Comparison of ENCODE assay signal across 26 mouse cellular contexts in the genomic region with DNA sequence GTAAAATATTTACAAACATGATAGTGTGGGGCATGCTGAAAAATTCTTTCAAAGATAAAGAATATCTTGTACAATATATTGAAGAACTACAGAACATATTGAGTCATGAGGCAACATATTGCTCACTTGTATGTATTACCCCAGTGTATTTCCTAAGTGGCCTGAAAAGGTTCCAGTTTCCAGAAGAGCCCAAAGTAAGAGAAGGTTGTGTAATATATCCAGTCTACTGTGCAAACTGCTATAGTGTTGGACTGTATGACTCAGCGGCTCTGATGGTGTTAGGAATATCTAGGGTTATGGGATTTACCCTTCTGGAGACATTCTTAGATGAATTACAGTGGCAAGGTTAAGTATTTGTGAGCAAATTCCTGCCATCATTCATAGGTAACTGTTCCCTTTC. TPM values are rescaled to one million over a fixed set of nuclear protein-coding genes. Genes with fewer than 3 reads are reported as not detected.
"Had no signal": no experiment of that assay in that cellular context is flagged by ENCODE, and none has a peak within 500 bp of the region (broad histone marks: within the 10 kb centered on the region; RNA-seq: fewer than 3 reads in every experiment).

No protein-coding gene starts in this region.

- H3K9me3 ChIP-seq: kidney, embryonic 15.5 days; limb, embryonic 12.5 days; limb, embryonic 15.5 days; midbrain, embryonic 12.5 days; midbrain, embryonic 15.5 days; neural tube, embryonic 12.5 days; neural tube, embryonic 15.5 days had no signal

- ATAC-seq: liver, postnatal 0 days; midbrain, embryonic 15.5 days had no signal

- H3K4me3 ChIP-seq: kidney, embryonic 15.5 days; left cerebral cortex, adult 2 months; limb, embryonic 12.5 days; limb, embryonic 15.5 days; midbrain, embryonic 12.5 days; midbrain, embryonic 15.5 days; neural tube, embryonic 12.5 days; neural tube, embryonic 15.5 days had no signal

- H3K27me3 ChIP-seq: kidney, embryonic 15.5 days; limb, embryonic 12.5 days; limb, embryonic 15.5 days; midbrain, embryonic 12.5 days; midbrain, embryonic 15.5 days; neural tube, embryonic 12.5 days; neural tube, embryonic 15.5 days had no signal

- H3K4me1 ChIP-seq: kidney, embryonic 15.5 days; limb, embryonic 12.5 days; limb, embryonic 15.5 days; midbrain, embryonic 12.5 days; midbrain, embryonic 15.5 days; neural tube, embryonic 12.5 days; neural tube, embryonic 15.5 days had no signal

- H3K27ac ChIP-seq: kidney, embryonic 15.5 days; left cerebral cortex, adult 2 months; limb, embryonic 12.5 days; limb, embryonic 15.5 days; liver, embryonic 14.5 days; macrophage; midbrain, embryonic 12.5 days; midbrain, embryonic 15.5 days; neural tube, embryonic 12.5 days; neural tube, embryonic 15.5 days; stomach, postnatal 0 days had no signal

- DNase-seq: kidney, adult 8-10 months; kidney, postnatal 10 days; kidney, postnatal 36 days; layer of hippocampus, postnatal 36 days; left cerebral cortex, postnatal 4 days; liver, postnatal 0 days; lung, embryonic 14.5 days; right cerebral cortex, adult 18-20 months; right cerebral cortex, postnatal 14 days; right cerebral cortex, postnatal 4 days; thymus, adult 2 months; thymus, postnatal 14 days; thymus, postnatal 4 days had no signal

- H3K9ac ChIP-seq: kidney, embryonic 15.5 days; limb, embryonic 12.5 days; limb, embryonic 15.5 days; liver, embryonic 14.5 days; liver, postnatal 0 days; lung, embryonic 14.5 days; midbrain, embryonic 12.5 days; midbrain, embryonic 15.5 days; neural tube, embryonic 12.5 days; neural tube, embryonic 15.5 days had no signal

- H3K4me2 ChIP-seq: kidney, embryonic 15.5 days; limb, embryonic 12.5 days; limb, embryonic 15.5 days; liver, embryonic 11.5 days; lung, embryonic 14.5 days; midbrain, embryonic 12.5 days; midbrain, embryonic 15.5 days; neural tube, embryonic 12.5 days; neural tube, embryonic 15.5 days had no signal

- H3K36me3 ChIP-seq: kidney, embryonic 15.5 days; limb, embryonic 12.5 days; limb, embryonic 15.5 days; midbrain, embryonic 12.5 days; midbrain, embryonic 15.5 days; neural tube, embryonic 12.5 days; neural tube, embryonic 15.5 days had no signal

RNA-seq across cellular contexts. Expression of gene Ccser1, which starts 13.2 kb away (rescaled TPM):
- total RNA-seq: megakaryocyte, adult 5-6 weeks had no signal
- polyA plus RNA-seq: macrophage had no signal
